Mouse (Mus musculus): Measurements from ENCODE around the gene Plekho2. TPM values are rescaled to one million over a fixed set of nuclear protein-coding genes. Genes with fewer than 3 reads are reported as not detected.

Gene Plekho2
- polyA plus RNA-seq, 1 experiment from 2014 or later = 24.4 TPM

GRCm38 (mm10) chr9:65539697-65540096 is 40.1 kb downstream of the Plekho2 start:
- 60% methylated on average over 9 of the region's 9 CpGs for WGBS
- Histone ChIP-seq H3K9me3 (ENCODE audit: control insufficient read depth, low read length) (no peaks in the 10 kb centered on the region), H3K27ac (ENCODE audit: low read length) (no peak overlapping the region), H3K4me1 (replicated peaks; ENCODE audit: control insufficient read depth, insufficient read depth, low read length) (peaks cover 6% of the 10 kb centered on the region; the same call in 1 of the 2 replicates), H3K9ac (ENCODE audit: low read length) (no peak overlapping the region), H3K4me2 (ENCODE audit: low read depth, low read length) (no peak overlapping the region), H3K36me3 (ENCODE audit: control insufficient read depth, insufficient read depth, low read length) (no peaks in the 10 kb centered on the region), H3K27me3 (ENCODE audit: control insufficient read depth, insufficient read depth, low read depth, low read length) (no peaks in the 10 kb centered on the region), H3K4me3 (ENCODE audit: low read length) (no peak overlapping the region)
- no peak for ATAC-seq (ENCODE audit: low read depth)

GRCm38 (mm10) chr9:65537901-65538630 is 41.8 kb downstream of the Plekho2 start:
- no peak for ATAC-seq (ENCODE audit: low read depth)
- Histone ChIP-seq H3K9ac (ENCODE audit: low read length) (no peak overlapping the region), H3K27ac (ENCODE audit: low read length) (no peak overlapping the region), H3K9me3 (ENCODE audit: control insufficient read depth, low read length) (no peaks in the 10 kb centered on the region), H3K36me3 (ENCODE audit: control insufficient read depth, insufficient read depth, low read length) (no peaks in the 10 kb centered on the region), H3K27me3 (ENCODE audit: control insufficient read depth, insufficient read depth, low read depth, low read length) (no peaks in the 10 kb centered on the region), H3K4me1 (replicated peaks; ENCODE audit: control insufficient read depth, insufficient read depth, low read length) (peaks cover 6% of the 10 kb centered on the region; the same call in 1 of the 2 replicates), H3K4me2 (ENCODE audit: low read depth, low read length) (no peak overlapping the region), H3K4me3 (ENCODE audit: low read length) (no peak overlapping the region)
- WGBS = 78% methylated on average over 8 of the region's 8 CpGs

- H3K27ac ChIP-seq (ENCODE audit: low read length) = no peak overlapping the region
Observed at GRCm38 (mm10) chr9:65536491-65536890, 43.3 kb downstream of the Plekho2 start.

GRCm38 (mm10) chr9:65535789-65536469 is 43.9 kb downstream of the Plekho2 start:
- Histone ChIP-seq H3K36me3 (ENCODE audit: control insufficient read depth, insufficient read depth, low read length) (no peaks in the 10 kb centered on the region), H3K4me2 (ENCODE audit: low read depth, low read length) (no peak overlapping the region), H3K4me1 (replicated peaks; ENCODE audit: control insufficient read depth, insufficient read depth, low read length) (no peaks in the 10 kb centered on the region), H3K4me3 (ENCODE audit: low read length) (no peak overlapping the region), H3K27ac (ENCODE audit: low read length) (no peak overlapping the region), H3K9me3 (ENCODE audit: control insufficient read depth, low read length) (no peaks in the 10 kb centered on the region), H3K27me3 (ENCODE audit: control insufficient read depth, insufficient read depth, low read depth, low read length) (no peaks in the 10 kb centered on the region), H3K9ac (ENCODE audit: low read length) (no peak overlapping the region)
- 79% methylated on average over 10 of the region's 11 CpGs for WGBS
- ATAC-seq (ENCODE audit: low read depth) = no peak

More at GRCm38 (mm10) chr9:65536491-65536890, 43.3 kb downstream of the Plekho2 start:
- Histone ChIP-seq H3K27me3 (ENCODE audit: control insufficient read depth, insufficient read depth, low read depth, low read length) (no peaks in the 10 kb centered on the region), H3K36me3 (ENCODE audit: control insufficient read depth, insufficient read depth, low read length) (no peaks in the 10 kb centered on the region), H3K9me3 (ENCODE audit: control insufficient read depth, low read length) (no peaks in the 10 kb centered on the region), H3K4me3 (ENCODE audit: low read length) (no peak overlapping the region), H3K4me2 (ENCODE audit: low read depth, low read length) (no peak overlapping the region), H3K9ac (ENCODE audit: low read length) (no peak overlapping the region), H3K4me1 (replicated peaks; ENCODE audit: control insufficient read depth, insufficient read depth, low read length) (peaks cover under 1% of the 10 kb centered on the region; the same call in 1 of the 2 replicates)
- 68% methylated on average over 4 of the region's 4 CpGs for WGBS
- ATAC-seq (ENCODE audit: low read depth) = no peak

- Histone ChIP-seq H3K9me3 (ENCODE audit: control insufficient read depth, low read length) (no peaks in the 10 kb centered on the region), H3K4me1 (replicated peaks; ENCODE audit: control insufficient read depth, insufficient read depth, low read length) (no peaks in the 10 kb centered on the region), H3K36me3 (ENCODE audit: control insufficient read depth, insufficient read depth, low read length) (no peaks in the 10 kb centered on the region), H3K4me2 (ENCODE audit: low read depth, low read length) (no peak overlapping the region), H3K4me3 (ENCODE audit: low read length) (no peak overlapping the region), H3K27me3 (ENCODE audit: control insufficient read depth, insufficient read depth, low read depth, low read length) (no peaks in the 10 kb centered on the region), H3K27ac (ENCODE audit: low read length) (no peak overlapping the region), H3K9ac (ENCODE audit: low read length) (no peak overlapping the region)
- WGBS = 53% methylated on average over 3 of the region's 3 CpGs
- peak; percentile 36; the same call in 1 of the 2 replicates for ATAC-seq (ENCODE audit: low read depth)
Observed at GRCm38 (mm10) chr9:65535191-65535722, 44.6 kb downstream of the Plekho2 start.

- no peak for ATAC-seq (ENCODE audit: low read depth)
- no peaks in the 10 kb centered on the region for H3K4me1 ChIP-seq (replicated peaks; ENCODE audit: control insufficient read depth, insufficient read depth, low read length)
- H3K9me3 ChIP-seq (ENCODE audit: control insufficient read depth, low read length) = no peaks in the 10 kb centered on the region
- no peak overlapping the region for H3K4me3 ChIP-seq (ENCODE audit: low read length)
- H3K4me2 ChIP-seq (ENCODE audit: low read depth, low read length) = no peak overlapping the region
- no peaks in the 10 kb centered on the region for H3K27me3 ChIP-seq (ENCODE audit: control insufficient read depth, insufficient read depth, low read depth, low read length)
- no peak overlapping the region for H3K27ac ChIP-seq (ENCODE audit: low read length)
- H3K9ac ChIP-seq (ENCODE audit: low read length) = no peak overlapping the region
- WGBS = 83% methylated on average over 3 of the region's 3 CpGs
- H3K36me3 ChIP-seq (ENCODE audit: control insufficient read depth, insufficient read depth, low read length) = no peaks in the 10 kb centered on the region
Observed at GRCm38 (mm10) chr9:65534111-65534510, 45.7 kb downstream of the Plekho2 start.

GRCm38 (mm10) chr9:65532986-65533385 is 46.9 kb downstream of the Plekho2 start:
- H3K9ac ChIP-seq (ENCODE audit: low read length) = no peak overlapping the region
- no peaks in the 10 kb centered on the region; the same call in 1 of the 2 replicates for H3K4me1 ChIP-seq (replicated peaks; ENCODE audit: control insufficient read depth, insufficient read depth, low read length)
- WGBS = 68% methylated on average over 8 of the region's 8 CpGs
- H3K27me3 ChIP-seq (ENCODE audit: control insufficient read depth, insufficient read depth, low read depth, low read length) = no peaks in the 10 kb centered on the region
- H3K9me3 ChIP-seq (ENCODE audit: control insufficient read depth, low read length) = no peaks in the 10 kb centered on the region
- H3K4me3 ChIP-seq (ENCODE audit: low read length) = no peak overlapping the region
- H3K4me2 ChIP-seq (ENCODE audit: low read depth, low read length) = no peak overlapping the region
- ATAC-seq (ENCODE audit: low read depth) = no peak
- no peaks in the 10 kb centered on the region for H3K36me3 ChIP-seq (ENCODE audit: control insufficient read depth, insufficient read depth, low read length)
- no peak overlapping the region for H3K27ac ChIP-seq (ENCODE audit: low read length)

GRCm38 (mm10) chr9:65531283-65531682 is 48.6 kb downstream of the Plekho2 start:
- H3K27me3 ChIP-seq (ENCODE audit: control insufficient read depth, insufficient read depth, low read depth, low read length) = no peaks in the 10 kb centered on the region
- 70% methylated on average over 5 of the region's 5 CpGs for WGBS
- H3K9ac ChIP-seq (ENCODE audit: low read length) = no peak overlapping the region
- H3K9me3 ChIP-seq (ENCODE audit: control insufficient read depth, low read length) = no peaks in the 10 kb centered on the region
- H3K27ac ChIP-seq (ENCODE audit: low read length) = no peak overlapping the region
- no peak overlapping the region for H3K4me3 ChIP-seq (ENCODE audit: low read length)
- no peak for ATAC-seq (ENCODE audit: low read depth)
- no peaks in the 10 kb centered on the region; the same call in 1 of the 2 replicates for H3K4me1 ChIP-seq (replicated peaks; ENCODE audit: control insufficient read depth, insufficient read depth, low read length)
- H3K36me3 ChIP-seq (ENCODE audit: control insufficient read depth, insufficient read depth, low read length) = no peaks in the 10 kb centered on the region
- no peak overlapping the region for H3K4me2 ChIP-seq (ENCODE audit: low read depth, low read length)

GRCm38 (mm10) chr9:65529659-65530058 is 50.2 kb downstream of the Plekho2 start:
- H3K9ac ChIP-seq (ENCODE audit: low read length) = no peak overlapping the region
- ATAC-seq (ENCODE audit: low read depth) = no peak
- no peak overlapping the region for H3K4me2 ChIP-seq (ENCODE audit: low read depth, low read length)
- no peak overlapping the region for H3K4me3 ChIP-seq (ENCODE audit: low read length)
- no peaks in the 10 kb centered on the region for H3K36me3 ChIP-seq (ENCODE audit: control insufficient read depth, insufficient read depth, low read length)
- no peak overlapping the region for H3K27ac ChIP-seq (ENCODE audit: low read length)
- no peaks in the 10 kb centered on the region; the same call in 1 of the 2 replicates for H3K4me1 ChIP-seq (replicated peaks; ENCODE audit: control insufficient read depth, insufficient read depth, low read length)
- 64% methylated on average over 8 of the region's 8 CpGs for WGBS
- H3K27me3 ChIP-seq (ENCODE audit: control insufficient read depth, insufficient read depth, low read depth, low read length) = no peaks in the 10 kb centered on the region
- H3K9me3 ChIP-seq (ENCODE audit: control insufficient read depth, low read length) = no peaks in the 10 kb centered on the region

Measured in lung, embryonic 16.5 days (tissue).